Mouse (Mus musculus) heart, postnatal 0 days (tissue): ENCODE data around the gene Clba1.

Source experiments
- CTCF ChIP-seq: IDR thresholded peaks from 2 replicates; pipeline ENCODE4 v1.5.1; 2016; ENCODE audit warnings: antibody characterized with exemption, control low read depth, low read depth
- EP300 ChIP-seq: IDR thresholded peaks from 2 replicates; pipeline ENCODE4 v1.6.1; 2016; ENCODE audit warnings: antibody characterized with exemption, low read depth

DNA sequence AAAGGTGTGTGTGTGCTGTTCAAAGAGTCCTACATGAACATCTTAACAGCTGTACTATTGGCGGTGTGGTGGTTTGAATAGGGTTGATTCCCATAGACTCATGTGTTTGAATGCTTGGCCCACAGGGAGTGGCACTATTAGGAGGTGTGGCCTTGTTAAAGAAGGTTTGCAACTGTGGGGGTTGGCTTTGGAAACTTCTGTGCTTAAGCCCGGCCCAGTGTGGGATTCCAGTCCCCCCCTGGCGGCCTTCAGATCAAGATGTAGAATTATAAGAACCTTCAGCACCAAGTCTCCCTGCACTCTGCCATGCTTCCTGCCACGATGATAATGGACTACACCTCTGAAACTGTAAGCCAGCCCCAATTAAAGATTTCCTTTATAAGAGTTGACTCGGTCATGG, 23.7 kb downstream of the Clba1 start:
- no peak for TF ChIP-seq CTCF
- no peak for TF ChIP-seq EP300
